Mouse (Mus musculus) midbrain, embryonic 16.5 days (tissue): ENCODE data around the gene Usp19. TPM values are rescaled to one million over a fixed set of nuclear protein-coding genes. Genes with fewer than 3 reads are reported as not detected.

ENCODE experiments used
- ATAC-seq: fragments of 200-750 bp; cut with Nextera tagmentation; 2 replicates; pipeline ENCODE4 v1.8.0; 2017; ENCODE audit warnings: moderate TSS enrichment
- H3K27ac ChIP-seq: fragments of 300-500 bp; sonication (generic); 2 replicates; pipeline ENCODE4 v1.5.1; 2014; ENCODE audit warnings: mild to moderate bottlenecking, low read length, mixed read lengths
- H3K27me3 ChIP-seq: fragments of 300-500 bp; sonication (generic); 2 replicates; pipeline ENCODE4 v1.6.1; 2014; ENCODE audit warnings: low read depth, low read length, mixed read lengths; ENCODE audit not compliant: control insufficient read depth, insufficient read depth
- H3K36me3 ChIP-seq: fragments of 300-500 bp; sonication (generic); 2 replicates; pipeline ENCODE4 v1.6.1; 2014; ENCODE audit warnings: mild to moderate bottlenecking, low read length, moderate library complexity, mixed read lengths; ENCODE audit not compliant: control insufficient read depth, insufficient read depth
- H3K4me1 ChIP-seq: fragments of 300-500 bp; sonication (generic); 2 replicates; pipeline ENCODE4 v1.6.1; 2014; ENCODE audit warnings: mild to moderate bottlenecking, low read length, mixed read lengths; ENCODE audit not compliant: control insufficient read depth, insufficient read depth
- H3K4me2 ChIP-seq: fragments of 300-500 bp; sonication (generic); 2 replicates; pipeline ENCODE4 v1.6.1; 2014; ENCODE audit warnings: mild to moderate bottlenecking, low read length, mixed read lengths
- H3K4me3 ChIP-seq: fragments of 300-500 bp; sonication (generic); 2 replicates; pipeline ENCODE4 v1.5.1; 2014; ENCODE audit warnings: low read depth, mild to moderate bottlenecking, low read length, moderate library complexity, mixed read lengths
- H3K9ac ChIP-seq: fragments of 300-500 bp; sonication (generic); 2 replicates; pipeline ENCODE4 v1.6.1; 2014; ENCODE audit warnings: low read depth, low read length, mixed read lengths
- H3K9me3 ChIP-seq: fragments of 300-500 bp; sonication (generic); replicated peaks from 2 replicates; pipeline ENCODE4 v1.6.1; 2014; ENCODE audit warnings: mild to moderate bottlenecking, low read length, mixed read lengths; ENCODE audit not compliant: control insufficient read depth, poor library complexity, severe bottlenecking
- WGBS: fragments of 180-500 bp; shearing (Covaris S2); extraction: QIAGEN DNeasy Blood & Tissue Kit; methylation state at CpG from one replicate; pipeline ENCODE4 v1.1.7; 2014; 5-methylcytosine and 5-hydroxymethylcytosine counted together
- polyA plus RNA-seq: library from polyadenylated mRNA; unstranded; fragments of >200 nt; fragmentation: Nextera tagmentation; extraction: Ambion mirVana; gene quantifications from 2 replicates; pipeline ENCODE4 v1.2.1, GENCODE M21; 2015

The Usp19 gene
- polyA plus RNA-seq, 1 experiment from 2014 or later, result 71.5 TPM

- H3K27me3 ChIP-seq, result no peaks in the 10 kb centered on the region
- no peaks in the 10 kb centered on the region for H3K36me3 ChIP-seq
- WGBS, result 9% methylated on average over 10 of the region's 10 CpGs
- peak within 1 kb of the TSS; percentile 39 for H3K4me3 ChIP-seq
- H3K9ac ChIP-seq, result peak within 1 kb of the TSS; percentile 48
- H3K4me2 ChIP-seq, result peak within 1 kb of the TSS; percentile 68
- H3K4me1 ChIP-seq, result peaks cover 13% of the 10 kb centered on the region
- no peaks in the 10 kb centered on the region for H3K9me3 ChIP-seq
- 0 out of 2 replicates have a peak within 1 kb of the TSS, but pooled peaks have one; percentile 5 for H3K27ac ChIP-seq
- peak; percentile 62; the same call in 1 of the 2 replicates for ATAC-seq
These were observed 10.6 kb upstream of the Usp19 start, which contains the start of gene Lamb2 for GRCm38 (mm10) chr9:108479721-108480351. Gene Lamb2, plus strand, starts transcription at chr9:108479736.

GRCm38 (mm10) chr9:108480813-108481519 lies 9.4 kb upstream of the Usp19 start:
- Histone ChIP-seq H3K9me3 (no peaks in the 10 kb centered on the region), H3K36me3 (no peaks in the 10 kb centered on the region), H3K27me3 (no peaks in the 10 kb centered on the region), H3K27ac (no peak overlapping the region), H3K4me2 (no peak overlapping the region), H3K9ac (no peak overlapping the region), H3K4me1 (peaks cover 13% of the 10 kb centered on the region), H3K4me3 (no peak overlapping the region)
- ATAC-seq, result no peak
- WGBS, result 93% methylated on average over 28 of the region's 28 CpGs

- Histone ChIP-seq H3K4me2 (no peak overlapping the region), H3K27ac (no peak overlapping the region), H3K9me3 (no peaks in the 10 kb centered on the region), H3K9ac (no peak overlapping the region), H3K36me3 (no peaks in the 10 kb centered on the region), H3K4me3 (no peak overlapping the region), H3K27me3 (no peaks in the 10 kb centered on the region), H3K4me1 (peaks cover 13% of the 10 kb centered on the region)
- ATAC-seq, result no peak
- WGBS, result 90% methylated on average over 19 of the region's 19 CpGs
These were observed 8.7 kb upstream of the Usp19 start for GRCm38 (mm10) chr9:108481520-108482210.

GRCm38 (mm10) chr9:108483051-108483790 lies 7.2 kb upstream of the Usp19 start:
- Histone ChIP-seq H3K9me3 (no peaks in the 10 kb centered on the region), H3K36me3 (no peaks in the 10 kb centered on the region), H3K4me2 (no peak overlapping the region), H3K4me1 (peaks cover 13% of the 10 kb centered on the region), H3K27me3 (no peaks in the 10 kb centered on the region), H3K9ac (no peak overlapping the region), H3K27ac (no peak overlapping the region), H3K4me3 (no peak overlapping the region)
- WGBS, result 95% methylated on average over 18 of the region's 18 CpGs
- ATAC-seq, result no peak

- no peak for ATAC-seq
- no peak overlapping the region for H3K4me2 ChIP-seq
- no peaks in the 10 kb centered on the region for H3K27me3 ChIP-seq
- 97% methylated on average over 15 of the region's 15 CpGs for WGBS
- peaks cover 9% of the 10 kb centered on the region for H3K4me1 ChIP-seq
- no peak overlapping the region for H3K9ac ChIP-seq
- no peak overlapping the region for H3K4me3 ChIP-seq
- no peak overlapping the region for H3K27ac ChIP-seq
- no peaks in the 10 kb centered on the region for H3K36me3 ChIP-seq
- H3K9me3 ChIP-seq, result no peaks in the 10 kb centered on the region
These were observed 6.4 kb upstream of the Usp19 start for GRCm38 (mm10) chr9:108484021-108484420.

GRCm38 (mm10) chr9:108485301-108485875 lies 5.0 kb upstream of the Usp19 start:
- no peak overlapping the region for H3K4me3 ChIP-seq
- H3K4me1 ChIP-seq, result peaks cover 7% of the 10 kb centered on the region
- ATAC-seq, result no peak
- no peaks in the 10 kb centered on the region for H3K36me3 ChIP-seq
- no peaks in the 10 kb centered on the region for H3K9me3 ChIP-seq
- no peak overlapping the region for H3K4me2 ChIP-seq
- no peak overlapping the region for H3K9ac ChIP-seq
- WGBS, result 96% methylated on average over 19 of the region's 19 CpGs
- H3K27me3 ChIP-seq, result no peaks in the 10 kb centered on the region
- H3K27ac ChIP-seq, result no peak overlapping the region

GRCm38 (mm10) chr9:108486973-108487530 lies 3.4 kb upstream of the Usp19 start:
- no peak for ATAC-seq
- Histone ChIP-seq H3K4me2 (no peak overlapping the region), H3K27ac (no peak overlapping the region), H3K9ac (no peak overlapping the region), H3K9me3 (no peaks in the 10 kb centered on the region), H3K36me3 (no peaks in the 10 kb centered on the region), H3K4me1 (peaks cover 16% of the 10 kb centered on the region), H3K27me3 (no peaks in the 10 kb centered on the region), H3K4me3 (no peak overlapping the region)
- 96% methylated on average over 8 of the region's 8 CpGs for WGBS

GRCm38 (mm10) chr9:108488403-108488802 lies 2.0 kb upstream of the Usp19 start:
- Histone ChIP-seq H3K27me3 (no peaks in the 10 kb centered on the region), H3K4me1 (peaks cover 18% of the 10 kb centered on the region), H3K27ac (no peak overlapping the region), H3K36me3 (peaks cover 5% of the 10 kb centered on the region), H3K9me3 (no peaks in the 10 kb centered on the region), H3K4me3 (no peak overlapping the region), H3K9ac (no peak overlapping the region), H3K4me2 (no peak overlapping the region)
- 93% methylated on average over 17 of the region's 17 CpGs for WGBS
- no peak for ATAC-seq
